Mouse (Mus musculus) kidney, postnatal 0 days (tissue): ENCODE measurements around the gene Sntb2. TPM values are rescaled to one million over a fixed set of nuclear protein-coding genes. Genes with fewer than 3 reads are reported as not detected.
"Not testable (repeated sequence)": the region's sequence is repeated elsewhere in the genome, so short reads cannot be mapped to it uniquely, and the experiment has no call there.

Source experiments
- ATAC-seq: fragments of 200-750 bp; cut with Nextera tagmentation; replicated peaks from 2 replicates; pipeline ENCODE4 v1.8.0; 2017; ENCODE audit warnings: low read depth, moderate number of reproducible peaks, moderate TSS enrichment, moderate library complexity; ENCODE audit not compliant: low FRiP score
- DNase-seq: peaks from one replicate; pipeline ENCODE4 v3.0.0-alpha.2; 2016; ENCODE audit warnings: low spot score
- H3K27ac ChIP-seq: fragments of 300-500 bp; sonication (generic); 2 replicates; pipeline ENCODE4 v1.5.1; 2014; ENCODE audit warnings: mild to moderate bottlenecking
- H3K27me3 ChIP-seq: fragments of 300-500 bp; sonication (generic); 2 replicates; pipeline ENCODE4 v1.6.1; 2014; ENCODE audit warnings: low read length, mixed read lengths; ENCODE audit not compliant: insufficient read depth
- H3K36me3 ChIP-seq: fragments of 300-500 bp; sonication (generic); 2 replicates; pipeline ENCODE4 v1.6.1; 2014; ENCODE audit warnings: low read length, mixed read lengths; ENCODE audit not compliant: insufficient read depth
- H3K4me1 ChIP-seq: fragments of 300-500 bp; sonication (generic); replicated peaks from 2 replicates; pipeline ENCODE4 v1.6.1; 2014; ENCODE audit warnings: antibody characterized with exemption, low read length, mixed read lengths; ENCODE audit not compliant: insufficient read depth
- H3K4me2 ChIP-seq: fragments of 300-500 bp; sonication (generic); 2 replicates; pipeline ENCODE4 v1.6.1; 2014; ENCODE audit warnings: mild to moderate bottlenecking, low read length, moderate library complexity, mixed read lengths
- H3K4me3 ChIP-seq: fragments of 300-500 bp; sonication (generic); replicated peaks from 2 replicates; pipeline ENCODE4 v1.5.1; 2014; ENCODE audit warnings: low read depth, low read length
- H3K9ac ChIP-seq: fragments of 300-500 bp; sonication (generic); 2 replicates; pipeline ENCODE4 v1.6.1; 2014; ENCODE audit warnings: low read depth, low read length
- H3K9me3 ChIP-seq: fragments of 300-500 bp; sonication (generic); replicated peaks from 2 replicates; pipeline ENCODE4 v1.6.1; 2016; ENCODE audit warnings: low read length, inconsistent platforms, mixed read lengths
- CTCF ChIP-seq: IDR thresholded peaks from 2 replicates; pipeline ENCODE4 v1.5.1; 2016; ENCODE audit warnings: antibody characterized with exemption, low read depth, mild to moderate bottlenecking, moderate library complexity
- WGBS: fragments of 180-500 bp; shearing (Covaris S2); extraction: QIAGEN DNeasy Blood & Tissue Kit; methylation state at CpG from one replicate; pipeline ENCODE4 v1.1.7; 2014; 5-methylcytosine and 5-hydroxymethylcytosine counted together
- polyA plus RNA-seq: library from polyadenylated mRNA; unstranded; fragments of >200 nt; fragmentation: Nextera tagmentation; extraction: Ambion mirVana; gene quantifications from 2 replicates; pipeline ENCODE4 v1.2.1, GENCODE M21; 2015

The Sntb2 gene
- polyA plus RNA-seq, 1 experiment from 2014 or later, result 10.5 TPM

- no peak for ATAC-seq
- TF ChIP-seq CTCF, result no peak
- peaks cover 16% of the 10 kb centered on the region for H3K36me3 ChIP-seq
- no peak overlapping the region for H3K9ac ChIP-seq
- WGBS, result 74% methylated on average over 1 of the region's 1 CpGs
- no peak overlapping the region for H3K4me3 ChIP-seq
- no peaks in the 10 kb centered on the region for H3K4me1 ChIP-seq
- H3K9me3 ChIP-seq, result no peaks in the 10 kb centered on the region
- H3K27me3 ChIP-seq, result no peaks in the 10 kb centered on the region
- DNase-seq, result no peak
- H3K4me2 ChIP-seq, result no peak overlapping the region
- H3K27ac ChIP-seq, result no peak overlapping the region
Observed at GRCm38 (mm10) chr8:107014915-107015314, 79.4 kb downstream of the Sntb2 start.

DNA sequence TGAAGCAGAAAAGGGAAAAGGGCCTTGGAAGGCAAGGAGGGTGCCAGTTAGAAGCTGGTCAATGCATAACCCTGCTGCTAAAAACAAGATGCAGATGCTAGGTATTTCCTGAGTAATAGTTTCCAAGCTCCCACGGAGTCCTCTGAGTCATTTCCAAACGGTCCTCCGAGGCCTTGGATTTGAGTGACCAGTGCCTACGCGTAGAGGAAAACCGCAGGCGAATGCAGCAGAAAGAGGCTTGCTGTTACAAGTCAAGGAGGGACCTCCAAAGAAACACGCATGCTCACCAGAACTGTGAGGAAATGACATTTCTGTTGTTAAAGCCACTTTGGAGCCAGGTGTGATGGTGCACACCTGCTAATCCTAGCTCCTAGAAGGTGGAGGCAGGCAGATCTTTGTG, 87.9 kb downstream of the Sntb2 start:
- no peaks in the 10 kb centered on the region for H3K4me1 ChIP-seq
- no peak overlapping the region for H3K27ac ChIP-seq
- H3K27me3 ChIP-seq, result no peaks in the 10 kb centered on the region
- H3K9me3 ChIP-seq, result no peaks in the 10 kb centered on the region
- H3K4me3 ChIP-seq, result no peak overlapping the region
- H3K4me2 ChIP-seq, result no peak overlapping the region
- no peak for TF ChIP-seq CTCF
- 89% methylated on average over 8 of the region's 8 CpGs for WGBS
- H3K36me3 ChIP-seq, result no peaks in the 10 kb centered on the region
- no peak overlapping the region for H3K9ac ChIP-seq
- no peak for ATAC-seq
- no peak for DNase-seq

DNA sequence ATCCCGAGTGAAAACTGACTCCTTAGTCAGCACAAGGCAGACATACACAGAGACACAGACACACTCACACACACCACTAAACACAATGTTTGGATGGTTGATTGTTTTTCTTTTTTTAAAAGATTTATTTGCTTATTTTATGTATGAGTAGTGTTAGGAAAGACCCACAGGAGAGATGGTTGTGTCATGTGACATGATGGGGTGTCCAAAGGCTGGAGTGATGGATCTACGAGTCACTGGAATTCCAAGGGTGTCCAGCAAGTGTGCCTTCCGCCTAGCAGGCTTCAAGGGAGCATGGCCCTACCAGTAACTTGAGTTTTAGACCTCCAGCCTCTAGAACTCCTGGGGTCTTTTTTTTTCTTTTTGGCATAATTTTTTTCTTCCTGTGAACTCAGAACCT, 93.8 kb downstream of the Sntb2 start:
- Histone ChIP-seq H3K9me3 (no peaks in the 10 kb centered on the region), H3K9ac (no peak overlapping the region), H3K27ac (no peak overlapping the region), H3K4me2 (no peak overlapping the region), H3K4me3 (no peak overlapping the region), H3K4me1 (peaks cover 11% of the 10 kb centered on the region), H3K36me3 (no peaks in the 10 kb centered on the region), H3K27me3 (no peaks in the 10 kb centered on the region)
- DNase-seq (no peak), ATAC-seq (no peak)
- TF ChIP-seq CTCF, result no peak
- 69% methylated on average over 3 of the region's 3 CpGs for WGBS

GRCm38 (mm10) chr8:107030058-107030457, 94.5 kb downstream of the Sntb2 start:
- Histone ChIP-seq H3K27ac (0 out of 2 replicates have a peak overlapping the region, but pooled peaks have one; percentile 50), H3K27me3 (no peaks in the 10 kb centered on the region), H3K9ac (no peak overlapping the region), H3K4me1 (peaks cover 11% of the 10 kb centered on the region), H3K36me3 (no peaks in the 10 kb centered on the region), H3K4me3 (no peak overlapping the region), H3K4me2 (no peak overlapping the region), H3K9me3 (no peaks in the 10 kb centered on the region)
- no peak for TF ChIP-seq CTCF
- 65% methylated on average over 5 of the region's 5 CpGs for WGBS
- DNase-seq (no peak), ATAC-seq (no peak)

GRCm38 (mm10) chr8:107030650-107031576, 95.4 kb downstream of the Sntb2 start, which contains the start of gene Vps4a:
Gene Vps4a (plus strand): TSS chr8:107031222.
- DNase-seq (peak; percentile 95), ATAC-seq (peak; percentile 94)
- 4% methylated on average over 64 of the region's 66 CpGs for WGBS
- H3K9me3 ChIP-seq, result no peaks in the 10 kb centered on the region
- H3K27me3 ChIP-seq, result no peaks in the 10 kb centered on the region
- H3K4me3 ChIP-seq, result peak within 1 kb of the TSS; percentile 95
- TF ChIP-seq CTCF, result peak; percentile 86
- peak within 1 kb of the TSS; percentile 82 for H3K4me2 ChIP-seq
- H3K36me3 ChIP-seq, result no peaks in the 10 kb centered on the region
- peak within 1 kb of the TSS; percentile 84 for H3K27ac ChIP-seq
- H3K9ac ChIP-seq, result peak within 1 kb of the TSS; percentile 92
- peaks cover 11% of the 10 kb centered on the region for H3K4me1 ChIP-seq

DNA sequence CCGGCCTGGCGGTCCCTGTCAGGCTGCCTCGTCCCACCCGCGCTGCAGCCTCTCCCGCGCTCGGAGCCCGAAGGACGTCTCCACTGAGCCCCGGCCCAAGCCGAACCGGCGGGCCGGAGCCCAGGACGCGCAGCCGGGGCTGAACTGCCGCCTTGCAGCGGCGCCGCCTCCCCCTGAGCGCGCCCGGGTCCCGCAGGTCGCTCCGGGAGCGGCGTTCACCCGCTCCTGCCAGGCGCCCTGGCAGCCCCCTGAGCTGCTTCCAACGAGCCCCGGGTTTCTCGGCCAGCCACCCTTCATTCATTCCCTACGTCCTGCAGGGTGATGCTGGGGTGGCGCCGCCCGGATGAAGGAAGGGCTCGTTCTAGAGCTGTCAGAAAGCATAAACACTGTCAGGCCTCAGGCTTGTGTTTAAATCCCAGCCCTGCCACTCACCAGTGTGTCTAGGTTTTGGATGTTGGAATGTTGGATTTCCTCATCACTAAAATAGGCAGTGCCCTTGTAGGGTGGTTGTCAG, 96.1 kb downstream of the Sntb2 start:
- H3K9me3 ChIP-seq, result no peaks in the 10 kb centered on the region
- DNase-seq (no peak), ATAC-seq (no peak; the same call in 1 of the 2 replicates)
- H3K4me1 ChIP-seq, result peaks cover 11% of the 10 kb centered on the region
- peak overlapping the region; percentile 95 for H3K4me3 ChIP-seq
- H3K9ac ChIP-seq, result peak overlapping the region; percentile 92
- peak overlapping the region; percentile 84 for H3K27ac ChIP-seq
- WGBS, result 1% methylated on average over 36 of the region's 40 CpGs
- no peak for TF ChIP-seq CTCF
- peak overlapping the region; percentile 82 for H3K4me2 ChIP-seq
- H3K27me3 ChIP-seq, result no peaks in the 10 kb centered on the region
- H3K36me3 ChIP-seq, result no peaks in the 10 kb centered on the region

DNA sequence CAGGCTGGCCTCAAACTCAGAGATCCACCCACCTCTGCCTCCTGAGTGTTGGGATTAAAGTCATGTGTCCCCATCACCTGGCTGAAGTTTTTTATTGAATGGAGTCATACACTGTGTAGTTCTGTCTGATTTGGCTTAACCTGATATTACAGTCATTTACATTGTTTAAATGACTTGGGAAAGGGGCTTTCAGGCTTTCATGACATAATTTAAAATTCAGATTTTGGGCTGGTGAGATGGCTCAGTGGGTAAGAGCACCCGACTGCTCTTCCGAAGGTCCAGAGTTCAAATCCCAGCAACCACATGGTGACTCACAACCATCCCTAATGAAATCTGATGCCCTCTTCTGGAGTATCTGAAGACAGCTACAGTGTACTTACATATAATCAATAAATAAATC, 98.1 kb downstream of the Sntb2 start:
- not testable (repeated sequence) for H3K4me2 ChIP-seq, H3K27me3 ChIP-seq, H3K36me3 ChIP-seq, ATAC-seq, H3K4me3 ChIP-seq, H3K9ac ChIP-seq, H3K27ac ChIP-seq, H3K9me3 ChIP-seq, DNase-seq
- H3K4me1 ChIP-seq, result peaks cover 11% of the 10 kb centered on the region
- 89% methylated on average over 2 of the region's 2 CpGs for WGBS
